Comparison of ENCODE assay signal across 13 mouse cellular contexts in genomic region chr7:96171596-96172563, GRCm38 (mm10). TPM values are rescaled to one million over a fixed set of nuclear protein-coding genes. Genes with fewer than 3 reads are reported as not detected.
DNase-seq lines count a peak whose midpoint lies in the region; ATAC-seq and TF ChIP-seq lines count a peak whose summit lies in the region.
"Had no signal": no experiment of that assay in that cellular context is flagged by ENCODE, and none has a peak within 500 bp of the region (broad histone marks: within the 10 kb centered on the region; RNA-seq: fewer than 3 reads in every experiment).

No protein-coding gene starts in this region.

- H3K27ac ChIP-seq in embryonic facial prominence, embryonic 12.5 days: no peak overlapping the region
- H3K27ac ChIP-seq in embryonic facial prominence, embryonic 10.5 days (replicated peaks): no peak overlapping the region
- H3K27ac ChIP-seq in kidney, embryonic 15.5 days: no peak overlapping the region
- H3K27ac ChIP-seq in kidney, adult 2 months (ENCODE audit: insufficient read depth, low read depth, low read length): no peak overlapping the region
- no peak overlapping the region; the same call in 1 of the 2 replicates for H3K27ac ChIP-seq in embryonic facial prominence, embryonic 15.5 days (replicated peaks)
- H3K27ac ChIP-seq: intestine, embryonic 15.5 days had no signal

- DNase-seq in embryonic facial prominence, embryonic 10.5 days (ENCODE audit: low spot score): no peak
- no peak for DNase-seq in kidney, adult 2 months
- DNase-seq in 3T3-L1 (ENCODE audit: low read depth, low spot score): peak; percentile 60
- DNase-seq in cerebellum, postnatal 25 days: no peak
- DNase-seq: cerebellum, adult 9-10 months; forebrain, postnatal 0 days; liver, postnatal 0 days; thymus, postnatal 36 days had no signal

- WGBS in embryonic facial prominence, embryonic 12.5 days: 56% methylated on average over 11 of the region's 11 CpGs
- WGBS in embryonic facial prominence, embryonic 10.5 days: 50% methylated on average over 11 of the region's 11 CpGs
- 47% methylated on average over 11 of the region's 11 CpGs for WGBS in kidney, embryonic 15.5 days
- 43% methylated on average over 11 of the region's 11 CpGs for WGBS in kidney, adult 2 months
- WGBS in embryonic facial prominence, embryonic 15.5 days: 42% methylated on average over 11 of the region's 11 CpGs

- TF ChIP-seq CTCF in kidney, adult 2 months (conservative IDR thresholded peaks at IDR 0.05; ENCODE audit: insufficient read depth, insufficient read length, low read depth, low read length): no peak

- H3K9me3 ChIP-seq in embryonic facial prominence, embryonic 12.5 days: no peaks in the 10 kb centered on the region
- no peaks in the 10 kb centered on the region for H3K9me3 ChIP-seq in embryonic facial prominence, embryonic 10.5 days
- no peaks in the 10 kb centered on the region for H3K9me3 ChIP-seq in kidney, embryonic 15.5 days (replicated peaks)
- no peaks in the 10 kb centered on the region for H3K9me3 ChIP-seq in embryonic facial prominence, embryonic 15.5 days (replicated peaks)
- H3K9me3 ChIP-seq: intestine, embryonic 15.5 days had no signal

- H3K27me3 ChIP-seq in embryonic facial prominence, embryonic 12.5 days: no peaks in the 10 kb centered on the region
- peaks cover 24% of the 10 kb centered on the region for H3K27me3 ChIP-seq in embryonic facial prominence, embryonic 10.5 days (replicated peaks; ENCODE audit: low read depth, poor library complexity, severe bottlenecking)
- no peaks in the 10 kb centered on the region for H3K27me3 ChIP-seq in kidney, embryonic 15.5 days
- no peaks in the 10 kb centered on the region; the same call in 1 of the 2 replicates for H3K27me3 ChIP-seq in kidney, adult 2 months (replicated peaks; ENCODE audit: control insufficient read depth, insufficient read depth, low read length)
- H3K27me3 ChIP-seq in embryonic facial prominence, embryonic 15.5 days: no peaks in the 10 kb centered on the region
- H3K27me3 ChIP-seq: intestine, embryonic 15.5 days had no signal

- H3K4me2 ChIP-seq in embryonic facial prominence, embryonic 12.5 days (replicated peaks): peak overlapping the region; percentile 16
- H3K4me2 ChIP-seq in kidney, embryonic 15.5 days: peak overlapping the region; percentile 13; the same call in 1 of the 2 replicates
- peak overlapping the region; percentile 41 for H3K4me2 ChIP-seq in embryonic facial prominence, embryonic 15.5 days (replicated peaks)

- TF ChIP-seq POLR2A in kidney, adult 2 months (IDR thresholded peaks at IDR 0.05; ENCODE audit: low read depth, low read length): no peak

- no peak overlapping the region for H3K4me3 ChIP-seq in embryonic facial prominence, embryonic 12.5 days
- no peak overlapping the region; the same call in 1 of the 2 replicates for H3K4me3 ChIP-seq in embryonic facial prominence, embryonic 10.5 days
- H3K4me3 ChIP-seq in kidney, embryonic 15.5 days (replicated peaks): no peak overlapping the region
- no peak overlapping the region for H3K4me3 ChIP-seq in kidney, adult 2 months (ENCODE audit: insufficient read depth, low read depth, low read length)
- no peak overlapping the region for H3K4me3 ChIP-seq in embryonic facial prominence, embryonic 15.5 days (replicated peaks)
- H3K4me3 ChIP-seq: intestine, embryonic 15.5 days had no signal

- no peak for ATAC-seq in embryonic facial prominence, embryonic 12.5 days (ENCODE audit: insufficient number of reproducible peaks, insufficient read depth, low FRiP score, low TSS enrichment)
- no peak for ATAC-seq in kidney, embryonic 15.5 days (replicated peaks; ENCODE audit: low FRiP score)
- ATAC-seq in embryonic facial prominence, embryonic 15.5 days (ENCODE audit: insufficient number of reproducible peaks, low FRiP score, low TSS enrichment, low read depth): no peak; the same call in 1 of the 2 replicates
- no peak for ATAC-seq in activated CD4-positive, CD25-positive, alpha-beta regulatory T cell, adult 4 months
- ATAC-seq: forebrain, postnatal 0 days; intestine, embryonic 15.5 days; liver, postnatal 0 days had no signal

- H3K9ac ChIP-seq in embryonic facial prominence, embryonic 12.5 days: no peak overlapping the region
- no peak overlapping the region for H3K9ac ChIP-seq in kidney, embryonic 15.5 days
- no peak overlapping the region for H3K9ac ChIP-seq in embryonic facial prominence, embryonic 15.5 days
- H3K9ac ChIP-seq: forebrain, postnatal 0 days; intestine, embryonic 15.5 days; liver, postnatal 0 days had no signal

- peaks cover 13% of the 10 kb centered on the region; the same call in 1 of the 2 replicates for H3K4me1 ChIP-seq in embryonic facial prominence, embryonic 12.5 days
- H3K4me1 ChIP-seq in embryonic facial prominence, embryonic 10.5 days: peaks cover 18% of the 10 kb centered on the region
- peaks cover 8% of the 10 kb centered on the region for H3K4me1 ChIP-seq in kidney, embryonic 15.5 days
- no peaks in the 10 kb centered on the region for H3K4me1 ChIP-seq in kidney, adult 2 months (ENCODE audit: control insufficient read depth, insufficient read depth, low read length)
- H3K4me1 ChIP-seq in embryonic facial prominence, embryonic 15.5 days: peaks cover 23% of the 10 kb centered on the region
- H3K4me1 ChIP-seq: intestine, embryonic 15.5 days had no signal

- no peaks in the 10 kb centered on the region for H3K36me3 ChIP-seq in embryonic facial prominence, embryonic 12.5 days
- no peaks in the 10 kb centered on the region for H3K36me3 ChIP-seq in embryonic facial prominence, embryonic 10.5 days (replicated peaks)
- H3K36me3 ChIP-seq in kidney, embryonic 15.5 days: no peaks in the 10 kb centered on the region
- H3K36me3 ChIP-seq in kidney, adult 2 months (ENCODE audit: control insufficient read depth, insufficient read depth, low read length): no peaks in the 10 kb centered on the region
- no peaks in the 10 kb centered on the region for H3K36me3 ChIP-seq in embryonic facial prominence, embryonic 15.5 days
- H3K36me3 ChIP-seq: intestine, embryonic 15.5 days had no signal

RNA-seq across cellular contexts. Expression of gene Tenm4, which starts 0.8 kb away (rescaled TPM):
- polyA plus RNA-seq in embryonic facial prominence, embryonic 12.5 days (2016; fragmentation: Nextera tagmentation; extraction: Ambion mirVana): 62.8 and 69.3 TPM in 2 replicates
- polyA plus RNA-seq in embryonic facial prominence, embryonic 10.5 days (2016; fragmentation: Nextera tagmentation; extraction: Ambion mirVana): 29.3 and 31.5 TPM in 2 replicates
- polyA plus RNA-seq in kidney, embryonic 15.5 days (2015; fragmentation: Nextera tagmentation; extraction: Ambion mirVana): 36.4 and 42.7 TPM in 2 replicates
- 3.3 and 4.5 TPM in 2 replicates for polyA plus RNA-seq in kidney, adult 2 months (2012; rRNA removed)
- polyA plus RNA-seq in embryonic facial prominence, embryonic 15.5 days (2015; fragmentation: Nextera tagmentation; extraction: Ambion mirVana): 51.4 and 51.6 TPM in 2 replicates
- under 1 TPM in 1 of 2 experiments, not detected in 1; 0.45 TPM for polyA plus RNA-seq in activated CD4-positive, CD25-positive, alpha-beta regulatory T cell, adult 4 months (2017; shearing (Covaris generic))
